Mouse (Mus musculus) T-cell, adult 2 months (primary cell): ENCODE data around the gene Mag.
"Not testable (repeated sequence)": the region's sequence is repeated elsewhere in the genome, so short reads cannot be mapped to it uniquely, and the experiment has no call there.

Source experiments
- DNase-seq: peaks from one replicate; pipeline ENCODE4 v3.0.0; 2022; ENCODE audit warnings: low spot score

Mag gene

GRCm38 (mm10) chr7:30914732-30915131, at the start of gene Mag:
Mag (minus strand) TSS chr7:30914873.
- no peak for DNase-seq

GRCm38 (mm10) chr7:30964366-30964765, 49.7 kb upstream of the Mag start:
- no peak for DNase-seq

DNA sequence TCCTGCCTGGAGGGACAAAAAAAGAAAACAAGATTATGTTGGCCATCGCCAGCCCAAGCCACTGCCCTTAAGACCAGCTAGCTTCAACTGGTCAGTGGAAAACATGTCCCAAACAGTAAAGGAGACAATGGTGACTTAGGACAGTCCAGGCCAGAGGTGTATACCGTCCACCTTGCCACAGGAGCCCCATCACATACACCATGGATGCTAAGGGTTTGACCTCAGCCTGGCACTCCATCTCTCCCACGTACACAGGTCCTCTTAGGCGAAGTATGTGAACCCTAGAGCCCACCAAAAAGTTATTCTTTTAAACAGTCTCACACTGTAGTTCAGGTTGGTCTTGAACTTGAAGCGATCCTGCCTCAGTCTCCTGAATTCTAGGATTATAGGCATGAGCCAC, 48.2 kb upstream of the Mag start:
- no peak for DNase-seq

- DNase-seq, result no peak
These were observed 45.2 kb upstream of the Mag start for GRCm38 (mm10) chr7:30959786-30960349.

- no peak for DNase-seq
These were observed 44.3 kb upstream of the Mag start for GRCm38 (mm10) chr7:30958866-30959487.

GRCm38 (mm10) chr7:30958109-30958865, 43.6 kb upstream of the Mag start:
- no peak for DNase-seq

DNA sequence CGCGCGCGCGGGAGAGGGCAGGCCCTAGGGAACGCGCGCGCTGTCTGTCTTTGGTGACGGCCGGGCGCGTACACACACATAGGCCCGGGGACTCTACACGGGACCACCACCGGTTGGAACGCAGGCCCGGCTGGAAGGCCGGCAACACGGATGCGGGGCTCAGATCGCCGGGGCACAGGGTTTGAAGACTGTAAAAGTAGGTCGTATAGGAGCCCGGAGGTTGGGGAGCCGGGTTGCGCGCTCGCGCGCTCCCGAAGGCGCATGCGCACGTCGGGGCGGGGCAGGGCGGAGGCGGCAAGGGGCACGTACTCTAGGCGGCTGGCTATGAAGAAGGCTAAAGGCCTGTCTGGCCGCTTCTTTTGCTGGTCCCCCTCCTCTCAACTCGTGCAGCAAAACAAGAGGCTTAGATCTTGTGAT, 42.7 kb upstream of the Mag start:
- peak; percentile 90 for DNase-seq

DNA sequence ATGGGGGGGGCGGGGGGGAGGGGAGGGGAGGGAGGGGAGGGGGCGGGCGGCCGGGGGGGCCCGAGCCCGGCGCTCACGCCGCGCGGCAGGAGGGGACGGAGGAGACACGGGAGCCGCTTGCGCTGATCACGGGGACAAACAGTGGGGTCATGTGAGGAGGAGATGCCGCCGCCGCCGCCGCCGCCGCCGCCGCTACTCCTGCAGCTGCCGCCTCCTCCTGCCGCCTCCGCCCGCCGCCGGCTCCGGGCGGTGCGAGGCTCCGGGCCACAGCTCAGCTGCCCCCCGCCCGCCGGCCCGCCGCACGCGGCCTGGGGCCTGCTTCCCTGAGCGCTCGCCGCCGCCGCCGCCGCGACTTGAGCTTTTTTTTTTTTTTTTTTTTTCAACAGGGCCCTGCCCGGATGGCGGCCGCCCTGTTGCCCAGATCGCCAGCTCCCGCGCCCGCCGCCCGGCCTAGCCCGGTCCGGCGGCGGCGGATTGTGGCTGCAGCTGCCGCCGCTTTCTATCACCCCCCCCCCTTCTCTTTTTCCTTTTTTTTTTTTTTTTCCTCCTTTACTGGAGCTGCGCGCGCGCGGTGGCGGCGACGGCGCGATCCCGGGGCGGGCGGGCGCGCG, 42.2 kb upstream of the Mag start, which contains the start of gene Usf2:
TSS of gene Usf2 (minus strand) at position 48 of the 611 bp plus-strand sequence.
- peak; percentile 81 for DNase-seq

DNA sequence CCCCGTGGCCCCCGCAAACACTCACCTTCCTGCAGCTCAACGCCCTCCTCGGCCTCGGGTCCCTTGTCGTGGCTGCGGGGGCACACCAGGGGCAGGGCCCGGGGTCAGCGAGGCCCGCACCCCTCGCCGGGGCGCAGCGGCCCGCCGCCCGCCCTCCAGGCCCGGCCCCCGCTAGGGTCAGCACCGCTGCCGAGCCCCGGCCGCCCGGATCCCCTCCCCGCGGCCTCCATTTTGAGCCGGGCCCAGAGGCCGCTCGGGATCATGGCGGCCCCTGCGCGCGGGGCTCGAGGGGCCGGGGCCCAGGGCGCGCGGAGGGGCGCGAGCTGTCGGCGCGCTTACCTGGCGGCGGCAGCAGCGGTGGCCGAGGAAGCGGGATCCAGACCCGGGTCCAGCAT, 41.7 kb upstream of the Mag start:
- DNase-seq, result peak; percentile 52

- peak; percentile 74 for DNase-seq
These were observed 41.1 kb upstream of the Mag start for GRCm38 (mm10) chr7:30955584-30956356.

- DNase-seq, result no peak
These were observed 40.4 kb upstream of the Mag start for GRCm38 (mm10) chr7:30954971-30955520.

DNA sequence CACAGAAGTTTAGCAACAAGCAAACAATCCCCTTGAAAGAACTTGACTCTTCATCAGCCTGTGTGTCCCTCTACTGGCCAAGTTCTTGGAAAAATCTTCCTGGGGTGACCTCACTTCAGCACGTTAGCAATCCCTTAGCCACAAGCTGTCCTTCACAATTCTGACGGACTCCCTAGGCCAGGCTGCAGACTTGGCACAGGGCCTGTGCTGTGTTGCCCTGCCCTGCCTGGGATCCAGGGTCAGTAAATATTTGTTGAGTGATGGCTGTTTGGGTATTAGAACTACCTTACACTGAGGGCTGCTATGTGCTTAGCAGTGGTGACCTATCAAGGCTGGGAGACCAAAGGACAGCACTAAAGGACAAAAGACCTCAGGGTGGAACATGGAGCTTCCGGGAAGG, 39.4 kb upstream of the Mag start:
- no peak for DNase-seq

DNA sequence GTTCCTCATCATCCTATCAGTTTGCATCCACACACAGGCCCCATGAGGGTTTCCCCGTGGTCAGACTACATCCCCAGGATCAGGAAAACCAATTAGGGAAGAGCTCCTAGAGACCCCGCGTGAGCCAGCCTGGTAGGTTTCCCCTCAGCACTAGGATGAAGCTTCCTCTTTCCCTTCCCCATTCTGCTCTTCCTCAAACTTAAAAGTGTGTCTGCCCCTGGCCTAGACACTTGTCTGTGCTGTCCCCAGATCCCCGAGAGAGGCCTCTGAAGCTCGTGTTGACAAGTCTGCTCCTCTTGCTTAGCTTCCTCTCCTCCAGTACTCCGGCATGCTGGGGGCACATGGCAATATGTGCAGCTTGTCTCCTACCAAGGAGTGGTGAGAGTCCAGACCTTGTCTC, 38.8 kb upstream of the Mag start:
- DNase-seq, result no peak

DNA sequence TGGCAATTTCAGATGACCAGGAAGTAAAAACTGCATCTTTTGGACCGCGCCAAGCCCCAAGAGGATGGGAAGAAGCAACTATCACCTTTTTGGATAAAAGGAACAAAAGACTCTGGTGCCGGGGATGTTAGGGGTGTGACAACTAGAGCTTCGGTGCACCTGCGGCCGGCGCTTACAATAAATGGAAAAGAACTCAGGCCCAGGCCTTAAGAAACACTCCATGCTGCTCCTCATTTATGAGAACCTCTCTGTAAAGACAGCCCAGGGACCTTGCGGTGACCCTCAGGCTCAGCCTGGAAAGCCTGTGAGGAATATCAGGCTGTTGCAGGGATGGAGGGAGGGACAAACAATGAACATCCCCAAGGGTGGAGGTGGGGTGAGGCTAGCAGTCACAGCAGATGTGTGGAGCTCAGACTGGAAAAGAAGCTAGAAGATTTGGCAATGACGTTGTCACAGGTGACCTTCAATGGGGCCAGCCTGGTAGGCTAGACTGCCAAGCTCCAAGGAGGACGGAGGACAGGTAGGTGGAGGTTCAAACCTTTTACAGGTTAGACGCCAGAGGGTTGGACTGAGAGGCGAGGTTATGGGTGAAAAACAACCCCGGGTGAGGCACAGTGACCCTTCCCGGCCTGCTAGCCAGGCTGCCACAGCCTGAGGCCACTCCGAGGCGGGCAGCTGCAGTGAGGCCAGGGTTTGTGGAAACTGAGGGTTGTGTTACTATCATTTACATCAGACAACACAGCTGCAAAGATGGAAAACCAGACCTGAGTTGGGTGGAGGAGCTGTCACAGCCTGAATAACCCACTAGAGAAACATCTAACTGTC, 38.0 kb upstream of the Mag start:
- DNase-seq, result no peak

DNA sequence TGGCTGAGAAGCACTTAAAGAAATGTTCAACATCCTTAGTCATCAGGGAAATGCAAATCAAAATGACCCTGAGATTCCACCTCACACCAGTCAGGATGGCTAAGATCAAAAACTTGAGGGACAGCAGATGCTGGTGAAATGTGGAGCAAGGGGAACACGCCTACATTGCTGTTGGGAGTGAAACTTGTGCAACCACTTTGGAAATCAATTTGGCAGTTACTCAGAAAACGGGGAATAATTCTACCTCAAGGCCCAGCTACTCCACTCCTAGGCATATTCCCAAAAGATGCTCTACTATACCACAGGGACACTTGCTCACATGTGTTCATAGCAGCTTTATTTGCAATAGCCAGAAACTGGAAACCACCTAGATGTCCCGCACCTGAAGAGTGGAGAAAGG, 35.2 kb upstream of the Mag start:
- DNase-seq, result not testable (repeated sequence)

DNA sequence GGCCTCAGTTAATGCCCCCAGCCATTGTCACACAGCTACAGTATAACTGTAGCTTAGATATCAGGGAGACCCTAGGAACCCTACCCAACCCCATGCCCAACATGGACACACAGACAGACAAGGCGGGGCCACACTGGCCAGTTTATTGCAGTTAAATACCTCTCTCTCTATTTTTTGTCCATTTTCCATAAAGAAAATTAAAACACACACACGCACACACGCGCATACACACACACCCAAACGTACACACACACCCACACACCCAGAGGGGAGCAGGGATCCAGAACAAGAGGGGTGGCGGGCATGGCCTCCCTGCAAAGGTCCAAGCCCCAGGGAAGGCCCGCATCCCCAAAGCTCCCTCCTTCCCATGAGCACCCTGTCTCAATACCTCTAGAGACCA, 31.2 kb upstream of the Mag start:
- DNase-seq, result no peak

DNA sequence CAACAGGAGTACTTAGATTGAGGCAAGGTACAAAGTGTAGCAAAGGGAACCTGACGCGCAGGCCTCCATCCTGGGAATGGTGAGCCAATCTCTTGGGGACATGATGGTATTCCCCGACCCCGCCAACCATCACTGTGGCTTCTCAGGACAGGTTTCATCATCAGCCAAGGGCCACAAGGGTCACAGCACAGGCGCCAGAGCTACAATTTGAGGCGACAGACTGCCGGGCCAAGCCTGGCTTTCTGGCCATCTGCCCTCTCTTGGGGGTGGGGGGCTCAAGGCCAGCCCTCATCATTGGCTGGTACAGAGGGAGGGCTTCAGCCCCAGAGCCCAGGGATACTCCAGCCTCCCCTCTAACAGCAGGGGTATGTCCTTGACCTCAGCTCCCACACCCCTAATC, 30.8 kb upstream of the Mag start:
- DNase-seq, result not testable (repeated sequence)

GRCm38 (mm10) chr7:30944706-30945105, 30.0 kb upstream of the Mag start:
- not testable (repeated sequence) for DNase-seq

DNA sequence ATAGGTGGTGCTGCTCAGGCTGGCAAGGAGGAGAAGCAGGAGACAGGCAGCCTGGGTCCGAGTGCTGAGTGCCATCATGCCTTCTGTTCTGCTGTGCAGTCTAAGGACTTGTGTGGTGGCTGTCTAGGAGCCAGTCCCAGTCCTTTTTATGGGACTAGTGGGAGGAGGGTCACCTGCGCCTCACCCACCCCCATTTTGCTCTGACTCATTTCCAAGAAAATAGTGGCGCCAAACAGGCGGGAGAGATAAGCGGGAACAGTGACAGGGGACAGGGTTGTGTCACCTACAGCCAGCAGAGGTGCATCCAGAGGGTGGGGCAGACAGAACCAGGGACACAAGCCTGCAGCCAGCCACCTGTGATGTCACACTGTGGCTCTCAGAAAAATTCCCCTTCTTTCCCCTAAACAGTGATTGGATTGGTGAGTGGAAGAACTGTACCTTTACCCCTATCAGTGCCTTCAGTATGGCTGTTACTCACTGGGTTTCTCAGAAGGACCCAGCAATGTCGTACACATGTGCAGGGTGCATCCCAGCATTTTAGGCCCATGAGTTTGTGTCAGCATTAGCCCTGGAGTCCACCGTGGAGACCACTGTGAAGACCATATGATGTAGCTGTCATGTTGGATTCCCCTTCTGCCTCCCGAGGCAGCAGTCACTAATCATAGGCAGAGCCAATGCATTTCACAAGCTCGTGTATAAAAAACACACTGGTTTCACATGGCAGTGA, 29.4 kb upstream of the Mag start, which contains the start of gene Hamp:
TSS of gene Hamp (minus strand) at position 124 of the 727 bp plus-strand sequence.
- no peak for DNase-seq

DNA sequence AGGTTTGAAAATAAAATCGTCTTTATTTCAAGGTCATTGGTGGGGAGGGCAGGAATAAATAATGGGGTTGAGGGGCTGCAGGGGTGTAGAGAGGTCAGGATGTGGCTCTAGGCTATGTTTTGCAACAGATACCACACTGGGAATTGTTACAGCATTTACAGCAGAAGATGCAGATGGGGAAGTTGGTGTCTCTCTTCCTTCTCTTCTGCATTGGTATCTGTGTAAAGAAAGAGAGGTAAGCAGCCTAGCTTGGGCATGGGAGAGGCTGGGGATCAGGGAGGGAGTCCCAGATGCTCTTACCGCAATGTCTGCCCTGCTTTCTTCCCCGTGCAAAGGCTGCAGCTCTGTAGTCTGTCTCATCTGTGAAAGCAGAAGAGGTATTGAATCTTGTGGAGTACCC, 27.7 kb upstream of the Mag start:
- DNase-seq, result not testable (repeated sequence)
